Mouse (Mus musculus) embryo, embryonic 11.5 days (tissue): ENCODE data around the gene Eefsec.

Source experiments
- DNase-seq: peaks from one replicate; pipeline ENCODE4 v3.0.0-alpha.2; 2012; ENCODE audit warnings: low read depth, low spot score

Eefsec gene

GRCm38 (mm10) chr6:88416130-88416758, 30.1 kb downstream of the Eefsec start:
- peak; percentile 19 for DNase-seq

GRCm38 (mm10) chr6:88412604-88413003, 33.7 kb downstream of the Eefsec start:
- DNase-seq, result no peak

- DNase-seq, result no peak
Measured at GRCm38 (mm10) chr6:88409492-88409891, 36.8 kb downstream of the Eefsec start.

- no peak for DNase-seq
Measured at GRCm38 (mm10) chr6:88400451-88400850, 45.9 kb downstream of the Eefsec start.

- no peak for DNase-seq
Measured at GRCm38 (mm10) chr6:88397985-88398384, 48.4 kb downstream of the Eefsec start.

- DNase-seq, result no peak
Measured at GRCm38 (mm10) chr6:88388946-88389345, 57.4 kb downstream of the Eefsec start.

GRCm38 (mm10) chr6:88387836-88388724, 58.3 kb downstream of the Eefsec start:
- no peak for DNase-seq

- DNase-seq, result no peak
Measured at GRCm38 (mm10) chr6:88384420-88385053, 61.8 kb downstream of the Eefsec start.

GRCm38 (mm10) chr6:88383734-88384133, 62.6 kb downstream of the Eefsec start:
- DNase-seq, result no peak

GRCm38 (mm10) chr6:88379756-88380155, 66.6 kb downstream of the Eefsec start:
- DNase-seq, result no peak

GRCm38 (mm10) chr6:88378829-88379228, 67.5 kb downstream of the Eefsec start:
- no peak for DNase-seq

GRCm38 (mm10) chr6:88374247-88374646, 72.1 kb downstream of the Eefsec start:
- DNase-seq, result no peak

GRCm38 (mm10) chr6:88369851-88370635, 76.3 kb downstream of the Eefsec start:
- no peak for DNase-seq

- no peak for DNase-seq
Measured at GRCm38 (mm10) chr6:88363475-88364012, 82.8 kb downstream of the Eefsec start.

- no peak for DNase-seq
Measured at GRCm38 (mm10) chr6:88361096-88361495, 85.2 kb downstream of the Eefsec start.

GRCm38 (mm10) chr6:88358210-88358609, 88.1 kb downstream of the Eefsec start:
- DNase-seq, result no peak

GRCm38 (mm10) chr6:88355866-88356265, 90.5 kb downstream of the Eefsec start:
- DNase-seq, result no peak

- DNase-seq, result no peak
Measured at GRCm38 (mm10) chr6:88352541-88352940, 93.8 kb downstream of the Eefsec start.

- DNase-seq, result no peak
Measured at GRCm38 (mm10) chr6:88346776-88347175, 99.6 kb downstream of the Eefsec start.

GRCm38 (mm10) chr6:88345311-88345710, 101.0 kb downstream of the Eefsec start:
- DNase-seq, result no peak
